ENCODE assay signal across 1 mouse cellular context in the genomic region with DNA sequence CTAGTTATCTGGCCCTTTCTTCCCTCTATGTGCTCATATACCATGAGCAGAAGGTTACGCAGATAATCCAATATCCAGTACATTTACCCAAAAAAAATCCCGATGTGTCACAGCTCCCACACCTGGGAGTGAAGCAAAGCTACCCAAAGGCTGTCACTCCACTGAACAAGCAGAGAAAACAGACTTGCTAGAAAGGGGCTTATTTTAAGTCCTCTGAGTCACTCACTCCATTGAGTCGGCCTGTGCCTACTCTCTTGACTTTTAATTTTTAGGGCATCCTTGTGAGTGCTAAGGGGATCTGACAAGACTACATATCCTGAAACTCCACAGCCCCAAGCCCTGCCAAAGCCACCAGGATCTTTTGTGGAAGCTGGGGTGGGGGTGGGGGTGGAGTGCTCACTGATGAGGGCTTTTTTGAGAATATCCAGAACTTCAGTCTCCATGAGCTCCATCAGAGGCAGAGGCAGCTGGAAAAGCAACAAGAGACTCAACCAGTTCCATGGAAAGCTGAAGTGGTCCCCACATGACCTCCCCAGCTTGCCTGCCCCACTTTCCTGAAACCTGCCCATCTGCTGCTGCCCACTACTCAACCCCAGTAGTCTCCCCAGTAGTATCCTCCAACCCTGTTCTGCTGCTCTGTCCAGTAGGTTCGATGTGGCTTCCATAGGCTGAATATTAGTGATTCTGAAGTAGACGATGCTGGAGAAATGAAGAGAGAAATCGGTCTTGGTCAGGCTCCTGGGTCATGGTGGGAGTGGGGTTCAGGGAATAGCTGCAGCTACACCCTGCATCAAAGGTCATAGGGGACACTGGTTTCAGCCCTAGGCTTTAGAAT.
A peak's percentile ranks its signal among the peaks of the same experiment; 100 is the strongest.
TF ChIP-seq lines count a peak whose summit lies in the region.

No protein-coding gene starts in this region.

TF ChIP-seq in MEL, 35 proteins besides CTCF, POLR2A, EP300 and RAD21:
- no peak for TF ChIP-seq NRF1 (IDR thresholded peaks at IDR 0.05; ENCODE audit: insufficient read depth, low read depth, low read length, poor library complexity, severe bottlenecking)
- no peak for TF ChIP-seq ZKSCAN1 (IDR thresholded peaks at IDR 0.05; ENCODE audit: low read depth, low read length)
- 0 out of 2 replicates have a peak, but pooled peaks have one; percentile 3 for TF ChIP-seq ETS1 (IDR thresholded peaks at IDR 0.05; ENCODE audit: low read depth, low read length)
- 0 out of 2 replicates have a peak, but pooled peaks have one; percentile 35 for TF ChIP-seq GATA1 (IDR thresholded peaks at IDR 0.05; ENCODE audit: low read depth, low read length)
